Mouse (Mus musculus) midbrain, embryonic 12.5 days (tissue): ENCODE measurements around the gene Sgcd. TPM values are rescaled to one million over a fixed set of nuclear protein-coding genes. Genes with fewer than 3 reads are reported as not detected.
"Not testable (repeated sequence)": the region's sequence is repeated elsewhere in the genome, so short reads cannot be mapped to it uniquely, and the experiment has no call there.

ENCODE experiments used
- ATAC-seq: fragments of 200-750 bp; cut with Nextera tagmentation; 2 replicates; pipeline ENCODE4 v1.8.0; 2017; ENCODE audit warnings: low read depth, moderate TSS enrichment, moderate library complexity; ENCODE audit not compliant: low FRiP score
- H3K27ac ChIP-seq: fragments of 300-500 bp; sonication (generic); replicated peaks from 2 replicates; pipeline ENCODE4 v1.5.1; 2016; ENCODE audit warnings: mild to moderate bottlenecking
- H3K27me3 ChIP-seq: fragments of 300-500 bp; sonication (generic); 2 replicates; pipeline ENCODE4 v1.6.1; 2016; ENCODE audit warnings: mild to moderate bottlenecking
- H3K36me3 ChIP-seq: fragments of 300-500 bp; sonication (generic); 2 replicates; pipeline ENCODE4 v1.6.1; 2016
- H3K4me1 ChIP-seq: fragments of 300-500 bp; sonication (generic); 2 replicates; pipeline ENCODE4 v1.6.1; 2016
- H3K4me2 ChIP-seq: fragments of 300-500 bp; sonication (generic); replicated peaks from 2 replicates; pipeline ENCODE4 v1.6.1; 2016; ENCODE audit warnings: mild to moderate bottlenecking, moderate library complexity
- H3K4me3 ChIP-seq: fragments of 300-500 bp; sonication (generic); 2 replicates; pipeline ENCODE4 v1.5.1; 2016; ENCODE audit warnings: mild to moderate bottlenecking
- H3K9ac ChIP-seq: fragments of 300-500 bp; sonication (generic); replicated peaks from 2 replicates; pipeline ENCODE4 v1.6.1; 2016; ENCODE audit warnings: mild to moderate bottlenecking, moderate library complexity
- H3K9me3 ChIP-seq: fragments of 300-500 bp; sonication (generic); 2 replicates; pipeline ENCODE4 v1.6.1; 2016; ENCODE audit warnings: mild to moderate bottlenecking
- WGBS: fragments of 180-500 bp; shearing (Covaris S2); methylation state at CpG from one replicate; pipeline ENCODE4 v1.1.7; 2016; 5-methylcytosine and 5-hydroxymethylcytosine counted together
- polyA plus RNA-seq: library from polyadenylated mRNA; unstranded; fragments of >200 nt; fragmentation: Nextera tagmentation; extraction: Ambion mirVana; gene quantifications from 2 replicates; pipeline ENCODE4 v1.2.1, GENCODE M21; 2016

Sgcd gene
- polyA plus RNA-seq, 1 experiment from 2014 or later: 3.8 TPM

DNA sequence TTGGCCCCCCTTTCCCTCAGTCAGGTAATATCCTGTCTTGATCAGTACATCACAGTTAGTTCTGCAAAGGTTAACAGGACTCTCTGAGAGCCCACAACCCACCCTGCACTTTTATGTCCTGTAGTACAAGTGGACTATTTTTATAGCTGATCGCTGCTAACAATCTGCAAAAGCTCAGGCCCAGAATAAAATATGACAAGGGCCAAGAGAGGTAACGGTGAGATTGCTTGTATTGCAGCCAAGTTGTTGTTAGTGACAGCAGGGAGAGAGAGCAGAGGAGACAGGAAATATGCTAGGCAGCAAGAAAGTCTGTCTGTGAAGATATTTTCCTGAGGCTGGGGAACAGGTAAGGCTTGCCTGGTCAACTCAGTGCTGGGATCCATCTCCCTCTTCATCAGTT, 546.5 kb downstream of the Sgcd start:
- WGBS: 82% methylated on average over 2 of the region's 2 CpGs
- Histone ChIP-seq H3K4me3 (no peak overlapping the region), H3K27me3 (no peaks in the 10 kb centered on the region), H3K9me3 (no peaks in the 10 kb centered on the region), H3K4me2 (no peak overlapping the region), H3K27ac (no peak overlapping the region), H3K36me3 (no peaks in the 10 kb centered on the region), H3K9ac (no peak overlapping the region), H3K4me1 (no peaks in the 10 kb centered on the region)
- ATAC-seq: no peak

- 5% methylated on average over 3 of the region's 3 CpGs for WGBS
- no peaks in the 10 kb centered on the region for H3K36me3 ChIP-seq
- no peak overlapping the region for H3K4me3 ChIP-seq
- no peaks in the 10 kb centered on the region for H3K27me3 ChIP-seq
- no peaks in the 10 kb centered on the region for H3K9me3 ChIP-seq
- H3K4me2 ChIP-seq: no peak overlapping the region
- ATAC-seq: peak; percentile 63
- no peak overlapping the region for H3K9ac ChIP-seq
- H3K4me1 ChIP-seq: no peaks in the 10 kb centered on the region
- no peak overlapping the region for H3K27ac ChIP-seq
Measured at GRCm38 (mm10) chr11:47399607-47400006, 589.2 kb downstream of the Sgcd start.

- not testable (repeated sequence) for ATAC-seq, H3K9ac ChIP-seq, H3K4me1 ChIP-seq, H3K4me3 ChIP-seq, H3K27ac ChIP-seq, H3K4me2 ChIP-seq, H3K36me3 ChIP-seq, H3K9me3 ChIP-seq, H3K27me3 ChIP-seq
- WGBS: 87% methylated on average over 2 of the region's 2 CpGs
Measured at GRCm38 (mm10) chr11:47390798-47391197, 598.0 kb downstream of the Sgcd start.

DNA sequence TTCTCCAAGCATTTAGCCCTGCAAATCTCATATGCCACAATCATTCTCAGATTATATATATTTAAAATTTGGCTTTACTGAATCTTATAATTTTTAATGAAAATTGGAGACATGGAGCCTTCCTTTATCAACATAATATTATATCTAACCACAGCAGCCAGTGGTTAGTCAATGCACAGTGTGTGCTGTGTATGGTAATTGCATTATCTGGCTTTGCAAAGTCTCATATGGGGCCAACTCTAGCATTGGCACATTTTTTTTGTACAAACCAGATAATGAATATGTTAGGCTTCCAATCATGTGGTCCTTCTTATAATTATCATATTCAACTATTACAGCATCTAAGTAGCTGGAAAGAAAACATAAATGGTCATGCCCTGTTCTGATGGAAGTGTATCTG, 599.4 kb downstream of the Sgcd start:
- Histone ChIP-seq H3K27me3 (no peaks in the 10 kb centered on the region), H3K4me2 (no peak overlapping the region), H3K27ac (no peak overlapping the region), H3K4me3 (no peak overlapping the region), H3K9ac (no peak overlapping the region), H3K36me3 (no peaks in the 10 kb centered on the region), H3K9me3 (no peaks in the 10 kb centered on the region), H3K4me1 (no peaks in the 10 kb centered on the region)
- no peak for ATAC-seq

DNA sequence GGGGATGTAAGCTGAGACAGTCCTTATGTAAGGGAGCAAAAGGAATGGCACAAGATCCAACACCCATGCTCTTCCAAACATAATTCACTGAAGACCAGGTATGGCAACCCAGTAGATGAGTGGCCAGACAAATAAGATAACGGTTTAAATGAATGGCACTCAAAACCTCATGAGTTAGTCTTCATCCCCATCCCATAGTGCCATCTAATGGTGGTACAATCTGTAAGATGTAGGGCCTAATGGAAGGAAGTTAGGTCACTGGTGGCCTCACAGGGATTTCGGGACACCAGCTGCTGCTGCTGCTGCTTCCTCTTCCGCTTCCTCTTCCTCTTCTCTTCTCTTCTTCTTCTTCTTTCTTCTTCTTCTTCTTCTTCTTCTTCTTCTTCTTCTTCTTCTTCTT, 601.0 kb downstream of the Sgcd start:
- H3K4me2 ChIP-seq: no peak overlapping the region
- WGBS: 81% methylated on average over 3 of the region's 3 CpGs
- H3K9ac ChIP-seq: no peak overlapping the region
- no peaks in the 10 kb centered on the region for H3K9me3 ChIP-seq
- no peaks in the 10 kb centered on the region for H3K27me3 ChIP-seq
- H3K4me1 ChIP-seq: no peaks in the 10 kb centered on the region
- no peak overlapping the region for H3K4me3 ChIP-seq
- H3K36me3 ChIP-seq: no peaks in the 10 kb centered on the region
- no peak overlapping the region for H3K27ac ChIP-seq
- no peak for ATAC-seq

DNA sequence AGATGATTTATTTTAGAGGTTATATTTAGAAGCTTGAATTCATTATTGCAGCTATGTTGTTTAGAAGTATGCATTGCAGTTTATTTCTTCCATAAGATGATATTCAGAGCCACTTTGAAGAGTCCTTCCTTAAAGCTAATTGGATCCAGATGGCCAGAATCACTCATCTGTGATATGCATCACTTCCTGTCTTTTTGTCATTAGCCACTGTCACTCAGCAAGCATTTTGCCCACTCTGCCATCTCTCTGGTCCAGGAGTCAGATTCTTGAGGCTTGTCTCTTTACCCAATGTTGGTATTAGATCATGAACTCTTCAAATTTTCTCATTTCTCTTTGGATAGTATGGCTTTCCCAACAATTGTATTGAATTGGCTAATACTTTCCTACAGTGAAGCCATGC, 602.6 kb downstream of the Sgcd start:
- Histone ChIP-seq H3K4me3 (no peak overlapping the region), H3K36me3 (no peaks in the 10 kb centered on the region), H3K4me1 (peaks cover 3% of the 10 kb centered on the region; the same call in 1 of the 2 replicates), H3K9me3 (no peaks in the 10 kb centered on the region), H3K27me3 (no peaks in the 10 kb centered on the region), H3K27ac (no peak overlapping the region), H3K4me2 (no peak overlapping the region), H3K9ac (no peak overlapping the region)
- no peak for ATAC-seq

GRCm38 (mm10) chr11:47379630-47379958, 609.2 kb downstream of the Sgcd start:
- Histone ChIP-seq H3K9me3 (no peaks in the 10 kb centered on the region), H3K9ac (0 out of 2 replicates have a peak overlapping the region, but pooled peaks have one; percentile 43), H3K36me3 (no peaks in the 10 kb centered on the region), H3K4me3 (no peak overlapping the region), H3K27me3 (no peaks in the 10 kb centered on the region), H3K4me1 (peaks cover 12% of the 10 kb centered on the region), H3K27ac (no peak overlapping the region), H3K4me2 (peak overlapping the region; percentile 59)
- ATAC-seq: no peak
- WGBS: 40% methylated on average over 4 of the region's 4 CpGs

- Histone ChIP-seq H3K4me2 (peak overlapping the region; percentile 59), H3K4me3 (peak overlapping the region; percentile 30), H3K9ac (peak overlapping the region; percentile 43), H3K9me3 (no peaks in the 10 kb centered on the region), H3K27ac (0 out of 2 replicates have a peak overlapping the region, but pooled peaks have one; percentile 10), H3K27me3 (no peaks in the 10 kb centered on the region), H3K4me1 (peaks cover 12% of the 10 kb centered on the region), H3K36me3 (no peaks in the 10 kb centered on the region)
- WGBS: 10% methylated on average over 25 of the region's 25 CpGs
- peak; percentile 86 for ATAC-seq
Measured at GRCm38 (mm10) chr11:47378843-47379629, 609.7 kb downstream of the Sgcd start.

DNA sequence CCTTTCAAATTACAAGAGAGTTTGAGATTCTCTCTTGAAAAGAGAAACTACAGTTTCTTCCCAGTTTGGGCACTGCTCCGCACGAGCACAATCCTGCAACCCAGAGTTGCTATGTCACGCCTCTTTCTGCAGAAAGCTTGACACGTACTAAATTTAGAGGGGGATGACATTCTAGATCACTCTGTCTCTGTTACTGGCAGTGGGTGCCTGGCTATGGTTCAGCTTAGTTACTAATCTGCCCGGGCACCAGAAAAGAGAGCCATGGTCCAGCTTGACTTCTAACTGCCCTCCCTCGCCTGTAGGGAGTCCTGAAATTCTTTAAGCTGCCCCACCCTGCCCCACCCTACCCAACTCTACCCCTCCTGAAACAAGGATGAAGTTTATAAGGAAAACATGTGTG, 611.3 kb downstream of the Sgcd start:
- H3K36me3 ChIP-seq: no peaks in the 10 kb centered on the region
- WGBS: 76% methylated on average over 6 of the region's 6 CpGs
- H3K4me1 ChIP-seq: peaks cover 12% of the 10 kb centered on the region
- H3K4me3 ChIP-seq: no peak overlapping the region
- H3K4me2 ChIP-seq: no peak overlapping the region
- H3K27ac ChIP-seq: no peak overlapping the region
- no peaks in the 10 kb centered on the region for H3K27me3 ChIP-seq
- no peak for ATAC-seq
- no peaks in the 10 kb centered on the region for H3K9me3 ChIP-seq
- H3K9ac ChIP-seq: no peak overlapping the region

DNA sequence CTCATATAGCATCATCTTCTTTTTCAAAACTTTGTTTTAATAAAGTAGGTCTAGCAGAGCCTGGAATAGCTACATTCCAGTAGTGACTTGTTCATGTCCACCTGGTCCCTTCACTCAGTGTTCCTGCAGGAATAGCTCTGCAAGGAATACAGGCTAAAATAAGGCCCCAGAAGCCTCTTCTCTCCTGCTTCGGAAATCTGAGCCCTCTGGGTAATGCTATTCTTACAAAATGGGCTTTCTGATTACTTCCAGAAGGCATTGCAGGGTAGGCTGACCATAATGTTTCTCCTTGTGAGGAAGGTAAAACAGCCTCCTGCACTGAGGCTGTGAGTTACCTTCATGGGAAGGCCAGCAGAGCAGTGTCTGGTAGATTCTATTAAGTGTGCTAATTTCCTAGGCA, 611.9 kb downstream of the Sgcd start:
- Histone ChIP-seq H3K4me3 (no peak overlapping the region), H3K27me3 (no peaks in the 10 kb centered on the region), H3K9ac (no peak overlapping the region), H3K36me3 (no peaks in the 10 kb centered on the region), H3K4me1 (peaks cover 12% of the 10 kb centered on the region), H3K4me2 (no peak overlapping the region), H3K9me3 (no peaks in the 10 kb centered on the region), H3K27ac (no peak overlapping the region)
- ATAC-seq: no peak
- 69% methylated on average over 1 of the region's 1 CpGs for WGBS

- no peaks in the 10 kb centered on the region for H3K36me3 ChIP-seq
- no peaks in the 10 kb centered on the region for H3K4me1 ChIP-seq
- no peak overlapping the region for H3K27ac ChIP-seq
- H3K4me3 ChIP-seq: no peak overlapping the region
- ATAC-seq: no peak
- no peaks in the 10 kb centered on the region for H3K27me3 ChIP-seq
- H3K9me3 ChIP-seq: no peaks in the 10 kb centered on the region
- WGBS: 72% methylated on average over 2 of the region's 2 CpGs
- H3K9ac ChIP-seq: no peak overlapping the region
- no peak overlapping the region for H3K4me2 ChIP-seq
Measured at GRCm38 (mm10) chr11:47371616-47372015, 617.2 kb downstream of the Sgcd start.

- no peak for ATAC-seq
- Histone ChIP-seq H3K27me3 (no peaks in the 10 kb centered on the region), H3K4me2 (no peak overlapping the region), H3K27ac (no peak overlapping the region), H3K9ac (no peak overlapping the region), H3K4me3 (no peak overlapping the region), H3K9me3 (no peaks in the 10 kb centered on the region), H3K4me1 (no peaks in the 10 kb centered on the region), H3K36me3 (no peaks in the 10 kb centered on the region)
- 84% methylated on average over 2 of the region's 2 CpGs for WGBS
Measured at GRCm38 (mm10) chr11:47351585-47351984, 637.2 kb downstream of the Sgcd start.

GRCm38 (mm10) chr11:47343486-47343885, 645.3 kb downstream of the Sgcd start:
- Histone ChIP-seq H3K4me1 (no peaks in the 10 kb centered on the region), H3K27me3 (no peaks in the 10 kb centered on the region), H3K9ac (no peak overlapping the region), H3K36me3 (no peaks in the 10 kb centered on the region), H3K27ac (no peak overlapping the region), H3K4me3 (no peak overlapping the region), H3K9me3 (no peaks in the 10 kb centered on the region), H3K4me2 (no peak overlapping the region)
- 45% methylated on average over 2 of the region's 2 CpGs for WGBS
- no peak for ATAC-seq
